Mouse (Mus musculus): Measurements from ENCODE around the gene Xylt1. TPM values are rescaled to one million over a fixed set of nuclear protein-coding genes. Genes with fewer than 3 reads are reported as not detected.

Gene Xylt1
- polyA plus RNA-seq (2012; rRNA removed): 5.7 and 7.8 TPM in 2 replicates

DNA sequence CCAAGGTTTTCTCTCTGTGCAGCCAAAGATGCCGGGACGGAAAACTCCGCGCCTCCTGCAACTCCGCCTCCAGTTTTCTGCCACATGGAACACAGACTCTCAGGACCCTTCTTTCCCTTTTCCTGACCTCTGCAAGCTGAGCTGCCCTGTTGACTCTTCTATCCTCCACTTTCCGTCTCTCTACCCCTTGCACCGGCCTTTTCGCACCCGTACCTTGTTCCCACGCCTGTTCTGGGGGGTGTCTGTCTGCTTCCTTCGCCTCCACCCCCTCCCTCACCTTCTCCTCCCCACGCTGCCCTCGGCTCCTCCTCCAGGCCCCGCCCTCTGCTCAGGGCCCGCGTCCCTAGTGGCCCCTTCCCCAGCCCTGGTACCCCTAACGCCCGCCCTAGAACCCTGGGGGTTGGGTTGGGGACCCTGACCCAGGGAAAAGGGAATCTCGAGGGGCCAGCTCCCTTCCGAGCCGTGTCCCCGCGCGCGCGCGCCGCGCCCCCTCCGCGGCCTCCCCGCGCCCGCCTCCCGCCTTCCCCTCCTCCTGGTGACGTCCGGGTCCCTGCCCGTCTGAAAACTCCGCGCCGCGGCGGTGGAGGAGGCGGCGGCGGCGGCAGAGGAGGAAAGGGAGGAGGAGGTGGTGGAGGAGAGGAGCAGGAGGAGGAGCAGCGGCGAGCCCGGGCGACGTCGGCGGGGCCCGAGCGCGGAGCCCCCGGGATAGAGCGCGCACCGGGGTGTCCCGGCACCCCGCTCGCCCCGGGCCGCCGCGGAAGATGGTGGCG is at the start of gene Xylt1:
TSS of gene Xylt1 (plus strand) at position 562 of the 770 bp plus-strand sequence.
- under 1% methylated on average over 64 of the region's 69 CpGs for whole genome bisulfite sequencing
- no peak within 1 kb of the TSS for H3K27ac ChIP-seq (ENCODE audit: control insufficient read depth, insufficient read depth, low read length)
- H3K36me3 ChIP-seq (ENCODE audit: control insufficient read depth, insufficient read depth, low read length): no peaks in the 10 kb centered on the region
- H3K27me3 ChIP-seq (ENCODE audit: control insufficient read depth, insufficient read depth, low read length): no peaks in the 10 kb centered on the region
- H3K4me1 ChIP-seq (replicated peaks; ENCODE audit: control insufficient read depth, insufficient read depth, low read length): peaks cover 34% of the 10 kb centered on the region
- peak; percentile 88 for DNase-seq
- TF ChIP-seq CTCF (IDR thresholded peaks at IDR 0.05; ENCODE audit: borderline replicate concordance, control insufficient read depth, extremely low read depth, insufficient read depth, low read length, poor library complexity): no peak; the same call in 1 of the 2 replicates
- no peak for TF ChIP-seq POLR2A (IDR thresholded peaks at IDR 0.05; ENCODE audit: control insufficient read depth, extremely low read depth, insufficient read depth, low read length, poor library complexity)
- peak within 1 kb of the TSS; percentile 79 for H3K4me3 ChIP-seq (ENCODE audit: control insufficient read depth, insufficient read depth, low read length)

DNA sequence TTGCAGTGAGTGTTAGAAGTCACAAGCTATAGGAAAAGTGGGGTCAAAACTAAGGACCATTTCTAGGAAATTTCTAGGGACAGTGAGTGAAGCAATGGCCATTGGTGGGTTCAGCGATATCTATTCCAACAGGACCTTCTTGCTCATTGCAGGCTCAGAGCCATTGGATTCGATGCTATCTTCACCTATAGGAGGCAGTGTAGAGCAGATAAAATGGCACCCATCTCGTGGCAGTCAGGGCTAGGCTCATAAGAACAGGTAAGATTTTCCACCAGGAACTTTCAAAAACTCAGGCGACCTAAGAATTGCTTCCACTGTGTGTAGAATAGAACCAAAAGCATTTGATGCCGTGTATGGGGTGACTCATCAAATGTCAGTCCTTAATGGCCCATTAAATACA is 46.8 kb upstream of the Xylt1 start:
- DNase-seq: no peak
- TF ChIP-seq POLR2A (IDR thresholded peaks at IDR 0.05; ENCODE audit: control insufficient read depth, extremely low read depth, insufficient read depth, low read length, poor library complexity) (no peak), CTCF (IDR thresholded peaks at IDR 0.05; ENCODE audit: borderline replicate concordance, control insufficient read depth, extremely low read depth, insufficient read depth, low read length, poor library complexity) (no peak)
- WGBS: 69% methylated on average over 5 of the region's 5 CpGs

DNA sequence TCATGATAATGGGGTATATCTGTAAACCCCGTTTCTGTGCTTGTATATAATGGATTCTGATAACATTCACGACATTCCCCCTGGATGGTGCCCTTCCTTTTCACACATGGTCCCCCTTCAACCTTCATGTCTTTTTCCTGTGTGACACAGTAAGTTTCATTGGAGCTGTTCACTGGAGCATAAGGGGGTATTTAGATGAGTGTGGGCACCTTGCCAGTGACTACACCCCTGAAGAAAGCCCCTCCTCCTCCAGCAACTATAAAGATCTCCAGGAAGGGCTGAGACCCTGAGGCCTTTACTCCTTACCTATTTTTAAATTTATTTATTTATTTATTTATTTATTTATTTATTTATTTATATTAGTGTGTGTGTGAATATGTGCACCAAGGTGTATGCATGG is 24.5 kb upstream of the Xylt1 start:
- WGBS: 94% methylated on average over 2 of the region's 2 CpGs
- Histone ChIP-seq H3K4me1 (replicated peaks; ENCODE audit: control insufficient read depth, insufficient read depth, low read length) (no peaks in the 10 kb centered on the region), H3K27ac (ENCODE audit: control insufficient read depth, insufficient read depth, low read length) (no peak overlapping the region), H3K36me3 (ENCODE audit: control insufficient read depth, insufficient read depth, low read length) (no peaks in the 10 kb centered on the region), H3K27me3 (ENCODE audit: control insufficient read depth, insufficient read depth, low read length) (no peaks in the 10 kb centered on the region), H3K4me3 (ENCODE audit: control insufficient read depth, insufficient read depth, low read length) (no peak overlapping the region)
- no peak for TF ChIP-seq POLR2A (IDR thresholded peaks at IDR 0.05; ENCODE audit: control insufficient read depth, extremely low read depth, insufficient read depth, low read length, poor library complexity)
- TF ChIP-seq CTCF (IDR thresholded peaks at IDR 0.05; ENCODE audit: borderline replicate concordance, control insufficient read depth, extremely low read depth, insufficient read depth, low read length, poor library complexity): no peak
- no peak for DNase-seq

More for the DNA sequence above, 46.8 kb upstream of the Xylt1 start:
- H3K27ac ChIP-seq (ENCODE audit: control insufficient read depth, insufficient read depth, low read length): no peak overlapping the region
- no peaks in the 10 kb centered on the region for H3K27me3 ChIP-seq (ENCODE audit: control insufficient read depth, insufficient read depth, low read length)
- H3K4me3 ChIP-seq (ENCODE audit: control insufficient read depth, insufficient read depth, low read length): no peak overlapping the region
- H3K36me3 ChIP-seq (ENCODE audit: control insufficient read depth, insufficient read depth, low read length): no peaks in the 10 kb centered on the region
- no peaks in the 10 kb centered on the region for H3K4me1 ChIP-seq (replicated peaks; ENCODE audit: control insufficient read depth, insufficient read depth, low read length)

DNA sequence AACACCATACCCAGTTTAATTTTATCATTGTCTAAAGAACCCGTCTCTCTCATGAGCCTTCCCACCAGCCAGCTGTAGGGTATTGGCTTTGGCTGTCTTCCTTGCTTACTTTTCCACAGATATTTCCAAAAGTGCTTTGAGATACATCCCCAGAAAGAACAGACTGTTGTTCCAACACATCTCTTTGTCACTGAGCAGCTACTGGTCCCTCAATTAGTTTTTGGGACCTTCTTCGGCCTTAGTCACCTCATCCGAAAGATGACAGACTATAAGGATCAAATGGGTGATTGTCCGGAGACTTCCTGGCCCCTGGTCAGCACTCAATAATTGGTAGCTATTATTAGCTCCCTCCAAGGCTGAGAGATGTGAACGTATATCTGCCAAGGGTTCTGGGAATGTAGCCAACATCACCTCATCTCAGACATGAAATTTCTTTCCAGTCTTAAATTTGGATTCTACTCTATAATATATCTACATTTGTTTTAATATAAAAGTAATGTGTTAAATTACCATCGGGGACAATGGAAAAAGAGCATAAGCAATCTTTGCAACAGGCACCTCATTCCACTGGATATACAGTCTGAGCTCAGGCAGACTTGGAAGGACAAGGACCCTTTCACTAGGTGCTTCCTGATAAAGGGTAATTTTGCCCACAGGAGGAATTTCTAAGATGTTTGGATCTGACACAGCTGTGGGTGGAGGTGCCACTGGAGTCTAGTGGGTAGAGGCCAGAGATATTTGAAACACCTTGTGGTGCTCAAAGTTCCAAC is 23.2 kb upstream of the Xylt1 start:
- 85% methylated on average over 6 of the region's 6 CpGs for WGBS
- no peaks in the 10 kb centered on the region for H3K4me1 ChIP-seq (replicated peaks; ENCODE audit: control insufficient read depth, insufficient read depth, low read length)
- no peak overlapping the region for H3K27ac ChIP-seq (ENCODE audit: control insufficient read depth, insufficient read depth, low read length)
- TF ChIP-seq CTCF (IDR thresholded peaks at IDR 0.05; ENCODE audit: borderline replicate concordance, control insufficient read depth, extremely low read depth, insufficient read depth, low read length, poor library complexity) (no peak), POLR2A (IDR thresholded peaks at IDR 0.05; ENCODE audit: control insufficient read depth, extremely low read depth, insufficient read depth, low read length, poor library complexity) (no peak)
- H3K36me3 ChIP-seq (ENCODE audit: control insufficient read depth, insufficient read depth, low read length): no peaks in the 10 kb centered on the region
- no peak overlapping the region for H3K4me3 ChIP-seq (ENCODE audit: control insufficient read depth, insufficient read depth, low read length)
- no peaks in the 10 kb centered on the region for H3K27me3 ChIP-seq (ENCODE audit: control insufficient read depth, insufficient read depth, low read length)
- DNase-seq: no peak

DNA sequence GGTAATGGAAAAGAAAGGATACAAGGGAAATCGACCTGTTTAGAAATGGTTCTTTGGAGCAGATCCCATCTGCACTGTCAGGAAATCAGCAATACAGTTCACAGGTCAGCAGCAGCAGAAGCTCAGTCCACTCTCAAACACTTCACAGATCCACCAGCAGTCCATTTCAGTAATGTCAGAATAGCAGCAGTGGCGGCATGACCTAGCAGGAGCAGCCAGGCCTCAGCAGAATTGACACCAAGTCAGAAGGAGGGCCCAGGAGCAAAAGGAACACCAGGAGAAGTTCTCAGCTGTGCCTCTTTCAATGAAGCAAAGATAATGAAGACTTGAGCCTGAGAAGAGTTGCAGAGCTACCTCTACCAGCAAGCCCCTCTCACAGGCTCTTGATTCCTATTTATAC is 19.5 kb upstream of the Xylt1 start:
- no peaks in the 10 kb centered on the region for H3K36me3 ChIP-seq (ENCODE audit: control insufficient read depth, insufficient read depth, low read length)
- no peak overlapping the region for H3K27ac ChIP-seq (ENCODE audit: control insufficient read depth, insufficient read depth, low read length)
- H3K27me3 ChIP-seq (ENCODE audit: control insufficient read depth, insufficient read depth, low read length): no peaks in the 10 kb centered on the region
- no peaks in the 10 kb centered on the region for H3K4me1 ChIP-seq (replicated peaks; ENCODE audit: control insufficient read depth, insufficient read depth, low read length)
- 90% methylated on average over 2 of the region's 2 CpGs for WGBS
- DNase-seq: no peak
- no peak overlapping the region for H3K4me3 ChIP-seq (ENCODE audit: control insufficient read depth, insufficient read depth, low read length)
- no peak for TF ChIP-seq CTCF (IDR thresholded peaks at IDR 0.05; ENCODE audit: borderline replicate concordance, control insufficient read depth, extremely low read depth, insufficient read depth, low read length, poor library complexity)
- no peak for TF ChIP-seq POLR2A (IDR thresholded peaks at IDR 0.05; ENCODE audit: control insufficient read depth, extremely low read depth, insufficient read depth, low read length, poor library complexity)

DNA sequence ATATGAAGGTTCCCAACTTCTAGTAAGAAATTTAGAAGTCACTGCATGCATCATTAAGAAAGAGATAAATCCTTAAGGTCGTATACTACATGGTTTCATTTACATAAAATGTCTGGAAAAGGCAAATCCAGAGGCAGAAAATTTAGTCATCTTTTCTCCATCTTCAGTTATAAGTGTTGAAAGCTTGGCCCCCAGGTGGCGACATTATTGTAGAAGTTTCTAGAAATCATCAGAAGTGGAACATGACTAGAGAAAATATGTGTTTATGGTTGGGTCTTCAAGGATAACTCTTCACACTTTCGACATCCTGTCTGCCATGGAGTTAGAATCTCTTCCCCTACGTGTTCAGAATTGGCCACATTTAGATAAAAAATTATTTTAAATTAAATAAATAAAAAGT is 18.3 kb upstream of the Xylt1 start:
- TF ChIP-seq POLR2A (IDR thresholded peaks at IDR 0.05; ENCODE audit: control insufficient read depth, extremely low read depth, insufficient read depth, low read length, poor library complexity) (no peak), CTCF (IDR thresholded peaks at IDR 0.05; ENCODE audit: borderline replicate concordance, control insufficient read depth, extremely low read depth, insufficient read depth, low read length, poor library complexity) (no peak)
- DNase-seq: no peak
- WGBS: 83% methylated on average over 4 of the region's 4 CpGs
- Histone ChIP-seq H3K36me3 (ENCODE audit: control insufficient read depth, insufficient read depth, low read length) (no peaks in the 10 kb centered on the region), H3K4me1 (replicated peaks; ENCODE audit: control insufficient read depth, insufficient read depth, low read length) (no peaks in the 10 kb centered on the region), H3K4me3 (ENCODE audit: control insufficient read depth, insufficient read depth, low read length) (no peak overlapping the region), H3K27me3 (ENCODE audit: control insufficient read depth, insufficient read depth, low read length) (no peaks in the 10 kb centered on the region), H3K27ac (ENCODE audit: control insufficient read depth, insufficient read depth, low read length) (no peak overlapping the region)

Measured in thymus, adult 2 months (tissue).